Mouse (Mus musculus) lung, embryonic 16.5 days (tissue): ENCODE results near the gene Tmem18. TPM values are rescaled to one million over a fixed set of nuclear protein-coding genes. Genes with fewer than 3 reads are reported as not detected.
A peak's percentile ranks its signal among the peaks of the same experiment; 100 is the strongest.

Experiments
- ATAC-seq: fragments of 200-750 bp; cut with Nextera tagmentation; 2 replicates; pipeline ENCODE4 v1.8.0; 2017; ENCODE audit warnings: low read depth, mild to moderate bottlenecking, moderate library complexity
- H3K27ac ChIP-seq: fragments of 300-500 bp; sonication (generic); 2 replicates; pipeline ENCODE4 v1.5.1; 2014; ENCODE audit warnings: mild to moderate bottlenecking, control low read depth, low read length
- H3K27me3 ChIP-seq: fragments of 300-500 bp; sonication (generic); 2 replicates; pipeline ENCODE4 v1.6.1; 2014; ENCODE audit warnings: low read depth, low read length, mixed read lengths; ENCODE audit not compliant: control insufficient read depth, insufficient read depth
- H3K36me3 ChIP-seq: fragments of 300-500 bp; sonication (generic); 2 replicates; pipeline ENCODE4 v1.6.1; 2014; ENCODE audit warnings: low read length; ENCODE audit not compliant: control insufficient read depth, insufficient read depth
- H3K4me1 ChIP-seq: fragments of 300-500 bp; sonication (generic); replicated peaks from 2 replicates; pipeline ENCODE4 v1.6.1; 2014; ENCODE audit warnings: low read length, mixed read lengths; ENCODE audit not compliant: control insufficient read depth, insufficient read depth
- H3K4me2 ChIP-seq: fragments of 300-500 bp; sonication (generic); 2 replicates; pipeline ENCODE4 v1.6.1; 2014; ENCODE audit warnings: low read depth, low read length, control low read depth
- H3K4me3 ChIP-seq: fragments of 300-500 bp; sonication (generic); 2 replicates; pipeline ENCODE4 v1.5.1; 2014; ENCODE audit warnings: mild to moderate bottlenecking, low read length, control low read depth
- H3K9ac ChIP-seq: fragments of 300-500 bp; sonication (generic); 2 replicates; pipeline ENCODE4 v1.6.1; 2014; ENCODE audit warnings: low read length, control low read depth
- H3K9me3 ChIP-seq: fragments of 300-500 bp; sonication (generic); 2 replicates; pipeline ENCODE4 v1.6.1; 2016; ENCODE audit warnings: low read length; ENCODE audit not compliant: control insufficient read depth
- WGBS: fragments of 180-500 bp; shearing (Covaris S2); extraction: QIAGEN DNeasy Blood & Tissue Kit; methylation state at CpG from one replicate; pipeline ENCODE4 v1.1.7; 2014; 5-methylcytosine and 5-hydroxymethylcytosine counted together
- microRNA-seq: library from miRNA; unstranded; fragments of <30 nt; microRNA quantifications from one replicate; pipeline ENCODE4, GENCODE M21; 2016
- polyA plus RNA-seq: library from polyadenylated mRNA; unstranded; fragments of >200 nt; fragmentation: Nextera tagmentation; extraction: Ambion mirVana; gene quantifications from 2 replicates; pipeline ENCODE4 v1.2.1, GENCODE M21; 2015

Tmem18 gene
- polyA plus RNA-seq, 1 experiment from 2014 or later: 33.0 TPM

DNA sequence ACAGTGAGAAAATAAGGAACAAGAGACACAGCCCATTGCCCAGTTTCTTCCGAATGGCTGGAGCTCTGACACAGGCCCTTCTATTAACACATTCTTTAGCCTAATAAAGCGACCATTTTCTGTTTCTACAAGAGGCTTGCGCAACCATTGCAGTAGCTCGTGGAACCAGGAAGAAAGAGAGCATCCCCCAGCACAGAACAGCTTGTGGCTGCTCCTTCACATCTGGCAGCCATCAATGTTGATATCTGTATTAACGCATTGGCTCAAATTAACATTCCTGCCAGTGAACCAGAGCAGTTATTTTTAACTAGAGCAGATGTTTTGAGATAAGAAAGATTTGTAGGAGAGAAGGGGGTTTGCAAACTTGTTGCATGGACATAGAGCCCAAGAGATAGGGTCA, 44.2 kb downstream of the Tmem18 start:
- no peak overlapping the region for H3K9ac ChIP-seq
- H3K9me3 ChIP-seq: no peaks in the 10 kb centered on the region
- H3K4me1 ChIP-seq: no peaks in the 10 kb centered on the region
- WGBS: 33% methylated on average over 5 of the region's 5 CpGs
- no peak overlapping the region for H3K27ac ChIP-seq
- no peak overlapping the region for H3K4me2 ChIP-seq
- H3K36me3 ChIP-seq: no peaks in the 10 kb centered on the region
- no peaks in the 10 kb centered on the region for H3K27me3 ChIP-seq
- peak; percentile 90 for ATAC-seq
- no peak overlapping the region for H3K4me3 ChIP-seq

DNA sequence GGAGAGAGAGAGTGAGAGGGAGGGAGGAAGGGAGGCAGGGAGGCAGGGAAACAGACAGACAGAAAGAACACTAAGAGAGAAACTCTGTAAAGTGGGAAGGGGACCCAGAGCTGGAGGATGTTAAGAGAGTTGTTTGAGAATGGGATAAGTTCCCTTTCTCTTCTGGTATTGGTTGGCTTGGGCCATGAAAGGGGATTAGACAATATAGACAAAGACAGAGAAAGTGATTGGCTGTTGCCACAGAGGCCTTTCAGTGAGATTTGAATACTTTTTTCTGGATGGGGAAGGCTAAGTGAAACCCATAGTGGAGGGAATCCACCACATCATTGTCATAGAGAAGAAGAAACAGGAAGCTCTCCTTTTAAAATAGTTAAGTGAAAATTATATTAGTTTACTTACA, 50.3 kb downstream of the Tmem18 start:
- Histone ChIP-seq H3K4me3 (no peak overlapping the region), H3K9me3 (no peaks in the 10 kb centered on the region), H3K36me3 (no peaks in the 10 kb centered on the region), H3K27me3 (no peaks in the 10 kb centered on the region), H3K4me2 (no peak overlapping the region), H3K9ac (no peak overlapping the region), H3K4me1 (no peaks in the 10 kb centered on the region), H3K27ac (no peak overlapping the region)
- no peak for ATAC-seq

Small RNA genes within 50 kb of the gene (microRNA-seq; reads per million reads assigned to microRNA genes)
- not detected for gene Gm25243

Other genes with a start within 250 kb of the Tmem18 start
- gene Sntg2, start 211.1 kb upstream of the Tmem18 start, polyA plus RNA-seq: 10.1 and 11.5 TPM in 2 replicates